Mouse (Mus musculus) hindbrain, embryonic 16.5 days (tissue): Measurements from ENCODE around the gene Cox6a2. TPM values are rescaled to one million over a fixed set of nuclear protein-coding genes. Genes with fewer than 3 reads are reported as not detected.

Source experiments
- ATAC-seq: fragments of 200-750 bp; cut with Nextera tagmentation; 2 replicates; pipeline ENCODE4 v1.8.0; 2017; ENCODE audit warnings: moderate TSS enrichment, moderate library complexity
- H3K27ac ChIP-seq: fragments of 300-500 bp; sonication (generic); 2 replicates; pipeline ENCODE4 v1.5.1; 2014; ENCODE audit warnings: low read depth, mild to moderate bottlenecking, control low read depth, low read length, moderate library complexity
- H3K27me3 ChIP-seq: fragments of 300-500 bp; sonication (generic); replicated peaks from 2 replicates; pipeline ENCODE4 v1.6.1; 2014; ENCODE audit warnings: low read length; ENCODE audit not compliant: control insufficient read depth, insufficient read depth
- H3K36me3 ChIP-seq: fragments of 300-500 bp; sonication (generic); 2 replicates; pipeline ENCODE4 v1.6.1; 2014; ENCODE audit warnings: mild to moderate bottlenecking, low read length, moderate library complexity, mixed read lengths; ENCODE audit not compliant: control insufficient read depth, insufficient read depth
- H3K4me1 ChIP-seq: fragments of 300-500 bp; sonication (generic); 2 replicates; pipeline ENCODE4 v1.6.1; 2014; ENCODE audit warnings: low read depth, low read length; ENCODE audit not compliant: control insufficient read depth, insufficient read depth
- H3K4me2 ChIP-seq: fragments of 300-500 bp; sonication (generic); 2 replicates; pipeline ENCODE4 v1.6.1; 2014; ENCODE audit warnings: mild to moderate bottlenecking, low read length, control low read depth, moderate library complexity
- H3K4me3 ChIP-seq: fragments of 300-500 bp; sonication (generic); 2 replicates; pipeline ENCODE4 v1.5.1; 2014; ENCODE audit warnings: mild to moderate bottlenecking, low read length, control low read depth, moderate library complexity
- H3K9ac ChIP-seq: fragments of 300-500 bp; sonication (generic); 2 replicates; pipeline ENCODE4 v1.6.1; 2014; ENCODE audit warnings: low read depth, mild to moderate bottlenecking, control low read depth, low read length, moderate library complexity
- H3K9me3 ChIP-seq: fragments of 300-500 bp; sonication (generic); 2 replicates; pipeline ENCODE4 v1.6.1; 2014; ENCODE audit warnings: mild to moderate bottlenecking, low read length, moderate library complexity; ENCODE audit not compliant: control insufficient read depth
- WGBS: fragments of 180-500 bp; shearing (Covaris S2); extraction: QIAGEN DNeasy Blood & Tissue Kit; methylation state at CpG from one replicate; pipeline ENCODE4 v1.1.7; 2014; 5-methylcytosine and 5-hydroxymethylcytosine counted together
- polyA plus RNA-seq: library from polyadenylated mRNA; unstranded; fragments of >200 nt; fragmentation: Nextera tagmentation; extraction: Ambion mirVana; gene quantifications from 2 replicates; pipeline ENCODE4 v1.2.1, GENCODE M21; 2015

Cox6a2 gene
- polyA plus RNA-seq: 0.33 and 4.0 TPM in 2 replicates

GRCm38 (mm10) chr7:128206152-128206551, at the start of gene Cox6a2:
TSS of gene Cox6a2 (minus strand) at chr7:128206387.
- WGBS: 82% methylated on average over 6 of the region's 6 CpGs
- Histone ChIP-seq H3K4me2 (no peak within 1 kb of the TSS), H3K4me1 (no peaks in the 10 kb centered on the region), H3K9ac (no peak within 1 kb of the TSS), H3K9me3 (no peaks in the 10 kb centered on the region), H3K4me3 (no peak within 1 kb of the TSS), H3K27me3 (no peaks in the 10 kb centered on the region), H3K36me3 (no peaks in the 10 kb centered on the region), H3K27ac (no peak within 1 kb of the TSS)
- no peak for ATAC-seq

GRCm38 (mm10) chr7:128255757-128256156, 49.6 kb upstream of the Cox6a2 start:
- H3K36me3 ChIP-seq: no peaks in the 10 kb centered on the region
- ATAC-seq: no peak
- H3K4me2 ChIP-seq: no peak overlapping the region
- 89% methylated on average over 5 of the region's 5 CpGs for WGBS
- H3K9ac ChIP-seq: no peak overlapping the region
- no peaks in the 10 kb centered on the region for H3K27me3 ChIP-seq
- no peaks in the 10 kb centered on the region for H3K9me3 ChIP-seq
- no peak overlapping the region for H3K27ac ChIP-seq
- no peak overlapping the region for H3K4me3 ChIP-seq
- peaks cover 11% of the 10 kb centered on the region for H3K4me1 ChIP-seq

- H3K4me1 ChIP-seq: peaks cover 11% of the 10 kb centered on the region
- no peak overlapping the region for H3K4me2 ChIP-seq
- no peaks in the 10 kb centered on the region for H3K36me3 ChIP-seq
- H3K9me3 ChIP-seq: no peaks in the 10 kb centered on the region
- ATAC-seq: no peak
- no peak overlapping the region for H3K4me3 ChIP-seq
- H3K27ac ChIP-seq: no peak overlapping the region
- WGBS: 68% methylated on average over 2 of the region's 2 CpGs
- H3K27me3 ChIP-seq: no peaks in the 10 kb centered on the region
- H3K9ac ChIP-seq: no peak overlapping the region
These were observed 48.8 kb upstream of the Cox6a2 start for GRCm38 (mm10) chr7:128254978-128255377.

GRCm38 (mm10) chr7:128252609-128253008, 46.4 kb upstream of the Cox6a2 start:
- no peaks in the 10 kb centered on the region for H3K9me3 ChIP-seq
- WGBS: 12% methylated on average over 24 of the region's 24 CpGs
- H3K4me1 ChIP-seq: peaks cover 11% of the 10 kb centered on the region
- no peaks in the 10 kb centered on the region for H3K36me3 ChIP-seq
- H3K4me3 ChIP-seq: peak overlapping the region; percentile 36
- H3K27me3 ChIP-seq: no peaks in the 10 kb centered on the region
- H3K27ac ChIP-seq: no peak overlapping the region
- H3K4me2 ChIP-seq: peak overlapping the region; percentile 59
- H3K9ac ChIP-seq: peak overlapping the region; percentile 55
- ATAC-seq: peak; percentile 51

- H3K27me3 ChIP-seq: no peaks in the 10 kb centered on the region
- H3K27ac ChIP-seq: no peak overlapping the region
- no peak overlapping the region; the same call in 1 of the 2 replicates for H3K4me3 ChIP-seq
- H3K9me3 ChIP-seq: no peaks in the 10 kb centered on the region
- H3K9ac ChIP-seq: 0 out of 2 replicates have a peak overlapping the region, but pooled peaks have one; percentile 3
- WGBS: 55% methylated on average over 12 of the region's 12 CpGs
- H3K36me3 ChIP-seq: no peaks in the 10 kb centered on the region
- ATAC-seq: no peak
- peak overlapping the region; percentile 59 for H3K4me2 ChIP-seq
- peaks cover 11% of the 10 kb centered on the region for H3K4me1 ChIP-seq
These were observed 45.8 kb upstream of the Cox6a2 start for GRCm38 (mm10) chr7:128251946-128252345.

- H3K36me3 ChIP-seq: no peaks in the 10 kb centered on the region
- WGBS: 87% methylated on average over 5 of the region's 5 CpGs
These were observed 43.8 kb upstream of the Cox6a2 start for GRCm38 (mm10) chr7:128249998-128250397.

GRCm38 (mm10) chr7:128248081-128249042, 42.2 kb upstream of the Cox6a2 start:
- Histone ChIP-seq H3K36me3 (peaks cover 2% of the 10 kb centered on the region), H3K27ac (no peak overlapping the region), H3K4me2 (peak overlapping the region; percentile 61; the same call in 1 of the 2 replicates), H3K27me3 (no peaks in the 10 kb centered on the region), H3K4me1 (peaks cover 18% of the 10 kb centered on the region), H3K9ac (no peak overlapping the region), H3K9me3 (no peaks in the 10 kb centered on the region), H3K4me3 (no peak overlapping the region)
- 81% methylated on average over 10 of the region's 10 CpGs for WGBS
- ATAC-seq: no peak

More at GRCm38 (mm10) chr7:128249998-128250397, 43.8 kb upstream of the Cox6a2 start:
- H3K4me3 ChIP-seq: no peak overlapping the region
- no peak overlapping the region for H3K9ac ChIP-seq
- H3K27ac ChIP-seq: no peak overlapping the region
- H3K4me2 ChIP-seq: no peak overlapping the region
- ATAC-seq: no peak
- H3K4me1 ChIP-seq: peaks cover 18% of the 10 kb centered on the region
- H3K9me3 ChIP-seq: no peaks in the 10 kb centered on the region
- no peaks in the 10 kb centered on the region for H3K27me3 ChIP-seq

GRCm38 (mm10) chr7:128247443-128247842, 41.3 kb upstream of the Cox6a2 start:
- H3K9ac ChIP-seq: peak overlapping the region; percentile 59
- peaks cover 15% of the 10 kb centered on the region for H3K4me1 ChIP-seq
- H3K27ac ChIP-seq: peak overlapping the region; percentile 59
- WGBS: 2% methylated on average over 13 of the region's 13 CpGs
- ATAC-seq: peak; percentile 82
- peak overlapping the region; percentile 40 for H3K4me3 ChIP-seq
- peaks cover 7% of the 10 kb centered on the region for H3K36me3 ChIP-seq
- peak overlapping the region; percentile 61 for H3K4me2 ChIP-seq
- H3K27me3 ChIP-seq: no peaks in the 10 kb centered on the region
- H3K9me3 ChIP-seq: no peaks in the 10 kb centered on the region
